Mouse (Mus musculus): Measurements from ENCODE around the gene Plod1. TPM values are rescaled to one million over a fixed set of nuclear protein-coding genes. Genes with fewer than 3 reads are reported as not detected.

Plod1 gene
- 24.8 and 28.6 TPM in 2 replicates for polyA plus RNA-seq (2012; ENCODE audit: insufficient read depth, insufficient read length, missing spikeins)

GRCm38 (mm10) chr4:147936331-147936954 lies at the start of gene Plod1:
TSS of gene Plod1 (minus strand) at chr4:147936767.
- Histone ChIP-seq H3K4me3 (ENCODE audit: insufficient read depth, low read depth, low read length) (peak within 1 kb of the TSS; percentile 95), H3K27ac (replicated peaks; ENCODE audit: low read depth, low read length) (peak within 1 kb of the TSS; percentile 97), H3K4me1 (ENCODE audit: control insufficient read depth, insufficient read depth, insufficient read length, low read length) (peaks cover 34% of the 10 kb centered on the region)

- no peak within 1 kb of the TSS for H3K27ac ChIP-seq (replicated peaks; ENCODE audit: low read depth, low read length)
- H3K4me1 ChIP-seq (ENCODE audit: control insufficient read depth, insufficient read depth, insufficient read length, low read length), result no peaks in the 10 kb centered on the region
- H3K4me3 ChIP-seq (ENCODE audit: insufficient read depth, low read depth, low read length), result no peak within 1 kb of the TSS
Observed at GRCm38 (mm10) chr4:147985205-147986132, 48.9 kb upstream of the Plod1 start, which contains the start of gene Nppb. TSS of gene Nppb (plus strand) at chr4:147985788.

- no peak overlapping the region for H3K27ac ChIP-seq (replicated peaks; ENCODE audit: low read depth, low read length)
- H3K4me1 ChIP-seq (ENCODE audit: control insufficient read depth, insufficient read depth, insufficient read length, low read length), result no peaks in the 10 kb centered on the region
- no peak overlapping the region for H3K4me3 ChIP-seq (ENCODE audit: insufficient read depth, low read depth, low read length)
Observed at GRCm38 (mm10) chr4:147979441-147979860, 42.9 kb upstream of the Plod1 start.

- no peak overlapping the region for H3K4me3 ChIP-seq (ENCODE audit: insufficient read depth, low read depth, low read length)
- no peak overlapping the region for H3K27ac ChIP-seq (replicated peaks; ENCODE audit: low read depth, low read length)
Observed at GRCm38 (mm10) chr4:147978391-147978790, 41.8 kb upstream of the Plod1 start.

GRCm38 (mm10) chr4:147977726-147978125 lies 41.2 kb upstream of the Plod1 start:
- no peak overlapping the region for H3K27ac ChIP-seq (replicated peaks; ENCODE audit: low read depth, low read length)
- H3K4me1 ChIP-seq (ENCODE audit: control insufficient read depth, insufficient read depth, insufficient read length, low read length), result no peaks in the 10 kb centered on the region
- no peak overlapping the region for H3K4me3 ChIP-seq (ENCODE audit: insufficient read depth, low read depth, low read length)

More at GRCm38 (mm10) chr4:147978391-147978790, 41.8 kb upstream of the Plod1 start:
- H3K4me1 ChIP-seq (ENCODE audit: control insufficient read depth, insufficient read depth, insufficient read length, low read length), result no peaks in the 10 kb centered on the region

GRCm38 (mm10) chr4:147976237-147976636 lies 39.7 kb upstream of the Plod1 start:
- H3K4me3 ChIP-seq (ENCODE audit: insufficient read depth, low read depth, low read length), result no peak overlapping the region
- H3K4me1 ChIP-seq (ENCODE audit: control insufficient read depth, insufficient read depth, insufficient read length, low read length), result no peaks in the 10 kb centered on the region
- H3K27ac ChIP-seq (replicated peaks; ENCODE audit: low read depth, low read length), result no peak overlapping the region

- no peak overlapping the region for H3K27ac ChIP-seq (replicated peaks; ENCODE audit: low read depth, low read length)
- no peaks in the 10 kb centered on the region for H3K4me1 ChIP-seq (ENCODE audit: control insufficient read depth, insufficient read depth, insufficient read length, low read length)
- no peak overlapping the region for H3K4me3 ChIP-seq (ENCODE audit: insufficient read depth, low read depth, low read length)
Observed at GRCm38 (mm10) chr4:147969337-147969736, 32.8 kb upstream of the Plod1 start.

- Histone ChIP-seq H3K4me1 (ENCODE audit: control insufficient read depth, insufficient read depth, insufficient read length, low read length) (no peaks in the 10 kb centered on the region), H3K4me3 (ENCODE audit: insufficient read depth, low read depth, low read length) (no peak overlapping the region), H3K27ac (replicated peaks; ENCODE audit: low read depth, low read length) (no peak overlapping the region)
Observed at GRCm38 (mm10) chr4:147968816-147969215, 32.2 kb upstream of the Plod1 start.

- Histone ChIP-seq H3K27ac (replicated peaks; ENCODE audit: low read depth, low read length) (no peak overlapping the region), H3K4me3 (ENCODE audit: insufficient read depth, low read depth, low read length) (no peak overlapping the region), H3K4me1 (ENCODE audit: control insufficient read depth, insufficient read depth, insufficient read length, low read length) (peaks cover 6% of the 10 kb centered on the region; the same call in 1 of the 2 replicates)
Observed at GRCm38 (mm10) chr4:147965712-147966111, 29.1 kb upstream of the Plod1 start.

GRCm38 (mm10) chr4:147963623-147964022 lies 27.1 kb upstream of the Plod1 start:
- Histone ChIP-seq H3K4me1 (ENCODE audit: control insufficient read depth, insufficient read depth, insufficient read length, low read length) (peaks cover 6% of the 10 kb centered on the region; the same call in 1 of the 2 replicates), H3K4me3 (ENCODE audit: insufficient read depth, low read depth, low read length) (no peak overlapping the region), H3K27ac (replicated peaks; ENCODE audit: low read depth, low read length) (no peak overlapping the region)

- Histone ChIP-seq H3K4me3 (ENCODE audit: insufficient read depth, low read depth, low read length) (0 out of 2 replicates have a peak overlapping the region, but pooled peaks have one; percentile 7), H3K27ac (replicated peaks; ENCODE audit: low read depth, low read length) (no peak overlapping the region), H3K4me1 (ENCODE audit: control insufficient read depth, insufficient read depth, insufficient read length, low read length) (peaks cover 6% of the 10 kb centered on the region; the same call in 1 of the 2 replicates)
Observed at GRCm38 (mm10) chr4:147962781-147963180, 26.2 kb upstream of the Plod1 start.

GRCm38 (mm10) chr4:147959881-147960831 lies 23.6 kb upstream of the Plod1 start:
- Histone ChIP-seq H3K4me1 (ENCODE audit: control insufficient read depth, insufficient read depth, insufficient read length, low read length) (peaks cover 6% of the 10 kb centered on the region; the same call in 1 of the 2 replicates), H3K27ac (replicated peaks; ENCODE audit: low read depth, low read length) (no peak overlapping the region), H3K4me3 (ENCODE audit: insufficient read depth, low read depth, low read length) (no peak overlapping the region)

GRCm38 (mm10) chr4:147957141-147957540 lies 20.6 kb upstream of the Plod1 start:
- Histone ChIP-seq H3K4me3 (ENCODE audit: insufficient read depth, low read depth, low read length) (no peak overlapping the region), H3K4me1 (ENCODE audit: control insufficient read depth, insufficient read depth, insufficient read length, low read length) (no peaks in the 10 kb centered on the region), H3K27ac (replicated peaks; ENCODE audit: low read depth, low read length) (no peak overlapping the region)

GRCm38 (mm10) chr4:147953590-147953989 lies 17.0 kb upstream of the Plod1 start:
- H3K27ac ChIP-seq (replicated peaks; ENCODE audit: low read depth, low read length), result no peak overlapping the region
- H3K4me1 ChIP-seq (ENCODE audit: control insufficient read depth, insufficient read depth, insufficient read length, low read length), result no peaks in the 10 kb centered on the region
- no peak overlapping the region for H3K4me3 ChIP-seq (ENCODE audit: insufficient read depth, low read depth, low read length)

Measured in brown adipose tissue, adult 24 weeks (tissue).